Mouse (Mus musculus) olfactory bulb, adult 2 months (tissue): ENCODE results near the gene Npy4r.

Experiments used
- CTCF ChIP-seq: fragments of 200-500 bp; IDR thresholded peaks from 2 replicates; pipeline ENCODE4 v1.5.1; 2012; ENCODE audit warnings: low read depth, mild to moderate bottlenecking, low read length, moderate library complexity; ENCODE audit not compliant: insufficient read depth
- POLR2A ChIP-seq: fragments of 200-500 bp; IDR thresholded peaks from 2 replicates; pipeline ENCODE4 v1.6.1; 2012; ENCODE audit warnings: mild to moderate bottlenecking, low read depth, low read length, moderate library complexity; ENCODE audit not compliant: insufficient read depth

GRCm38 (mm10) chr14:34188629-34189028 is 36.3 kb upstream of the Npy4r start:
- TF ChIP-seq CTCF (peak; percentile 24; the same call in 1 of the 2 replicates), POLR2A (no peak)
